Mouse (Mus musculus) C2C12 (cell line): ENCODE results near the gene Pdlim1. TPM values are rescaled to one million over a fixed set of nuclear protein-coding genes. Genes with fewer than 3 reads are reported as not detected.

ENCODE experiments used
- H3K27me3 ChIP-seq: one replicate; pipeline ENCODE4 v1.6.1; 2011; ENCODE audit not compliant: control insufficient read depth, insufficient read depth, insufficient read length
- H3K36me3 ChIP-seq: one replicate; pipeline ENCODE4 v1.6.1; 2011; ENCODE audit not compliant: control insufficient read depth, insufficient read depth
- H3K4me3 ChIP-seq: one replicate; pipeline ENCODE4 v1.5.1; 2011; ENCODE audit warnings: mild to moderate bottlenecking, control low read depth; ENCODE audit not compliant: poor library complexity, insufficient read depth, severe bottlenecking
- H3K79me2 ChIP-seq: one replicate; pipeline ENCODE4 v1.6.1; 2011; ENCODE audit not compliant: control insufficient read depth, insufficient read depth
- H3K79me3 ChIP-seq: one replicate; pipeline ENCODE4 v1.6.1; 2011; ENCODE audit warnings: low read depth, control low read depth
- H3ac ChIP-seq: one replicate; pipeline ENCODE3; 2011; ENCODE audit warnings: low read depth; ENCODE audit not compliant: control insufficient read depth, insufficient read length
- CEBPB ChIP-seq: IDR thresholded peaks from one replicate; pipeline ENCODE4 v1.6.1; 2011; ENCODE audit warnings: low read depth, mild to moderate bottlenecking, control low read depth, moderate library complexity
- CTCF ChIP-seq: IDR thresholded peaks from one replicate; pipeline ENCODE4 v1.5.1; 2011; ENCODE audit not compliant: control insufficient read depth, insufficient read depth, insufficient read length
- FOSL1 ChIP-seq: IDR thresholded peaks from one replicate; pipeline ENCODE4 v1.8.0; 2011; ENCODE audit warnings: mild to moderate bottlenecking, low read length; ENCODE audit not compliant: poor library complexity, insufficient read depth, severe bottlenecking
- MAX ChIP-seq: IDR thresholded peaks from one replicate; pipeline ENCODE4 v1.6.1; 2011; ENCODE audit warnings: mild to moderate bottlenecking, control low read depth
- MYOD1 ChIP-seq: IDR thresholded peaks from one replicate; pipeline ENCODE4 v1.6.1; 2011; ENCODE audit warnings: low read depth; ENCODE audit not compliant: control insufficient read depth, insufficient read length
- MYOG ChIP-seq: IDR thresholded peaks from one replicate; pipeline ENCODE4 v1.6.1; 2011; ENCODE audit not compliant: control insufficient read depth, insufficient read length; ENCODE audit errors: extremely low read depth
- USF1 ChIP-seq: IDR thresholded peaks from one replicate; pipeline ENCODE4 v1.6.1; 2011; ENCODE audit warnings: low read depth, mild to moderate bottlenecking, control low read depth, moderate library complexity
- long read RNA-seq, 2 experiments: library from polyadenylated mRNA; unstranded; transcript quantifications; one replicate each; pipeline ENCODE4 v2.0.0; 2019 to 2020
- polyA plus RNA-seq: library from polyadenylated mRNA; unstranded; fragments of >200 nt; fragmentation: generic; extraction: Trizol; gene quantifications from one replicate; pipeline ENCODE4 v1.2.1, GENCODE M21; 2012; ENCODE audit warnings: missing spikeins

Gene Pdlim1
- 198 TPM for polyA plus RNA-seq
- long read RNA-seq, experiment 1, transcript Pdlim1-201 (7 exons, 2,571 nt) = major isoform, 85 of 102 reads
- long read RNA-seq, experiment 1, partial matches to known transcripts = 1 of 102 reads
- long read RNA-seq, experiment 1, other reads (novel, unspliced or antisense) = 13 of 102 reads
- long read RNA-seq, experiment 2, transcript Pdlim1-201 (7 exons, 2,571 nt) = major isoform, 218 of 228 reads
- long read RNA-seq, experiment 2, partial matches to known transcripts = 1 of 228 reads
- long read RNA-seq, experiment 2, other reads (novel, unspliced or antisense) = 9 of 228 reads

DNA sequence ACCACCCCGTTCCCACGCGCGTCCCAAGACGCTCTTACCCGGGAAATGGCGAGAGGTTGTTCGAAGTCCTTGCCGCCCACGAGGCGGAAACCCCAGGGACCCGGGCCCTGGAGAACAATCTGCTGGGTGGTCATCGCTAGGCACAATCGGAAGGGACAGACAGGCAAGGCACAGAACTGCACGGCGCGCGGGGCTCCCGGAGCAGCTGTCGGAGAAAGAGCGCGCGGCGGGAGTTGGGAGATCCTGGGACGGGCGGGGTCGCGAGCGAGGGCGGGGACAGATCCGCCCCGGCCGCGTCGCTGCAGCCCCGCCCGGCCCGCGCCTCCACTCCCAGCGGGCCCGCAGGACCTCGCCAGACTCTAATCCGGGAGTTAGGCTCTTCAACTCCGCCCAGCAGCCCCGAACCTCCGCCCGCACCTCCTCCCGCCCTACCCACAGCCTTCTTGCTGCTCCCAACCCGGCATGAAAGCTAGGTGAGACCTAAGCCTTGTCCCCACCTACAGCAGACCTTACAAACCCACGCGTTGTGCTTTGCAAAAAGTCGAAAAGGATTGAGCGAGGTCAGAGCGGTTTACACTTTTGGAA is at the start of gene Pdlim1:
Gene Pdlim1, minus strand, starts transcription at position 535 of the 585 bp plus-strand sequence.
- H3K79me3 ChIP-seq = peaks cover 32% of the 10 kb centered on the region
- no peaks in the 10 kb centered on the region for H3K27me3 ChIP-seq
- TF ChIP-seq MYOG (no peak), USF1 (no peak), MYOD1 (peak; percentile 21), MAX (no peak), CEBPB (no peak), CTCF (no peak), FOSL1 (no peak)
- H3K36me3 ChIP-seq = peaks cover 14% of the 10 kb centered on the region
- H3ac ChIP-seq = peak within 1 kb of the TSS; percentile 91
- peaks cover 49% of the 10 kb centered on the region for H3K79me2 ChIP-seq
- H3K4me3 ChIP-seq = peak within 1 kb of the TSS; percentile 65

DNA sequence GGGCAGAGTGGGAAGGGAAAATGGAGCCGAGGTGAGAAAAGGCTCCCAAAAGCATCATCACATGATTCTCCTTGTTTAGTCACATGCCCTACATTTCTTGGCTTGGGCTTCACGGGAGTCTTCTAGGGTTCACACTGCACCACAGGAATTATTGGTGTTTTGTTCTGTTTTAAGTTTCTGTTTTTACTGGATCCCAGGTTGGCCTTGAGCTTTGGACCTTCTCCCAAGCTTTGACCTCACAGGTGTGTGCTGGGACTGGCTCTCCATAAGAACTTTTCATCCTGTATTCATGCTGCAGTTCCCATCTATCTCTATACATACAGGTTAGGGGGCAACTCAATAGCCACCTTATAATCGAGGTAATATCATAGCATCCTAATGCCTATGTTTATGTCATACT is 47.6 kb upstream of the Pdlim1 start:
- Histone ChIP-seq H3ac (no peak overlapping the region), H3K79me3 (no peaks in the 10 kb centered on the region), H3K36me3 (no peaks in the 10 kb centered on the region), H3K79me2 (no peaks in the 10 kb centered on the region), H3K4me3 (no peak overlapping the region), H3K27me3 (no peaks in the 10 kb centered on the region)
- TF ChIP-seq MYOG (no peak), CEBPB (no peak), USF1 (no peak), MYOD1 (no peak), FOSL1 (no peak), CTCF (no peak), MAX (no peak)

DNA sequence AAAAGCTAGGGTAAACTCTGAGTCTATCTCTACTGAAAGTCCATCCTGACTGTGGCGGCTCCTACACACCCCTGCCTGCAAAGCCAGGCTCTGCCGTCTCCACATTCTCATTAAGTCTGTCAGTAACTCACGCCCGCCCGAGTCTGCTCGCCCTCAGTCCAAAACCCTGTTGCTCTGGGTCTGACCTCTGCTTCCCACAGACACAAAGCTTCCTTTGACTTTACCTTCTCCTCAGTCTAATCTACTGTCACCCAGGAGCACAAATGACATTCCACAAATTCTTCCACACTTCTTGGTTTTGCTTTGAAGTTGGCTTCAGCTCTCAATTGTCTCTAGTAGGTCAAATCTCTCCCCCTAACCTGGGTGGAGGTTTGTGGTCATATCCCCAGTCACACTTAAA is 46.9 kb upstream of the Pdlim1 start:
- TF ChIP-seq FOSL1 (no peak), USF1 (no peak), MYOD1 (no peak), MYOG (no peak), MAX (no peak), CTCF (no peak), CEBPB (no peak)
- no peaks in the 10 kb centered on the region for H3K27me3 ChIP-seq
- H3K79me3 ChIP-seq = no peaks in the 10 kb centered on the region
- H3K4me3 ChIP-seq = no peak overlapping the region
- H3K79me2 ChIP-seq = no peaks in the 10 kb centered on the region
- no peaks in the 10 kb centered on the region for H3K36me3 ChIP-seq
- H3ac ChIP-seq = no peak overlapping the region

GRCm38 (mm10) chr19:40317001-40317400 is 45.4 kb upstream of the Pdlim1 start:
- TF ChIP-seq MYOD1 (no peak), CEBPB (no peak), CTCF (no peak), USF1 (no peak), MYOG (no peak), FOSL1 (no peak)
- Histone ChIP-seq H3K27me3 (no peaks in the 10 kb centered on the region), H3K4me3 (no peak overlapping the region), H3ac (no peak overlapping the region), H3K36me3 (no peaks in the 10 kb centered on the region), H3K79me2 (no peaks in the 10 kb centered on the region), H3K79me3 (no peaks in the 10 kb centered on the region)

GRCm38 (mm10) chr19:40314252-40314651 is 42.6 kb upstream of the Pdlim1 start:
- TF ChIP-seq CTCF (no peak), MYOG (no peak)
- Histone ChIP-seq H3K79me2 (no peaks in the 10 kb centered on the region), H3K36me3 (no peaks in the 10 kb centered on the region), H3K27me3 (no peaks in the 10 kb centered on the region), H3K79me3 (no peaks in the 10 kb centered on the region), H3ac (no peak overlapping the region), H3K4me3 (no peak overlapping the region)
